Mouse (Mus musculus) cortical plate, adult 2 months (tissue): Measurements from ENCODE around the gene Cmtm8.

Source experiments
- CTCF ChIP-seq: fragments of 200-500 bp; IDR thresholded peaks from 2 replicates; pipeline ENCODE4 v1.5.1; 2011; ENCODE audit warnings: mild to moderate bottlenecking, control low read depth, low read length; ENCODE audit not compliant: insufficient read depth; ENCODE audit errors: extremely low read depth
- POLR2A ChIP-seq: fragments of 200-500 bp; IDR thresholded peaks from 2 replicates; pipeline ENCODE4 v1.6.1; 2011; ENCODE audit warnings: mild to moderate bottlenecking, low read length, control low read depth; ENCODE audit not compliant: insufficient read depth; ENCODE audit errors: extremely low read depth

GRCm38 (mm10) chr9:114855327-114855726, 11.4 kb upstream of the Cmtm8 start:
- TF ChIP-seq CTCF (0 out of 2 replicates have a peak, but pooled peaks have one; percentile 8), POLR2A (no peak)
